Mouse (Mus musculus) embryonic fibroblast, embryonic 13.5 days (primary cell): Measurements from ENCODE around the gene Msx3.

Experiments
- CTCF ChIP-seq: IDR thresholded peaks from 2 replicates; pipeline ENCODE4 v1.5.1; 2011; ENCODE audit warnings: mild to moderate bottlenecking, control low read depth, low read length, moderate library complexity, borderline replicate concordance; ENCODE audit not compliant: insufficient read depth
- POLR2A ChIP-seq: IDR thresholded peaks from 2 replicates; pipeline ENCODE4 v1.6.1; 2011; ENCODE audit warnings: low read depth, mild to moderate bottlenecking, control low read depth, low read length, moderate library complexity

DNA sequence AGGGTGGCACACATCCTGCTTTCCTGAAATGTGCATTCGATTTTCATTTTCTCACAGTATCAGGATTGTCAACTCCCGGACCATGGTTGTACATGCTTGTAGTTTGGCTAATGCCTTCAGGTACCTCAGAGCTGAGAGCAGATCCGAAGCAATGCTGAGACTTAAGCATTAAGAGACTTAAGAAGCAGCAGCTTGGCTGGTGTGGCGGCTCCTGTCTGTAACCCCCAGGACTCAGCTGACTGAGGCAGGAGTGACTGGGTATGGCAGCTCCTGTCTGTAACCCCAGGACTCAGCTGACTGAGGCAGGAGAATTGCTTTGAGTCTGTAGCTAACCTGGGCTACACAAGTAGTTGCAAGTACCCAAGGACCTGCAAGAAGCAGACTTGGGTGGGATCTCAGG, 3.3 kb downstream of the Msx3 start:
- no peak for TF ChIP-seq POLR2A
- TF ChIP-seq CTCF = no peak
